Mouse (Mus musculus) G1E-ER4 (cell line): Measurements from ENCODE around the gene Mr1. TPM values are rescaled to one million over a fixed set of nuclear protein-coding genes. Genes with fewer than 3 reads are reported as not detected.

Experiments used
- GATA1 ChIP-seq: IDR thresholded peaks from one replicate; pipeline ENCODE4 v1.8.0; 2012; ENCODE audit warnings: low read length, inconsistent platforms
- polyA plus RNA-seq: library from polyadenylated mRNA; stranded (reverse); fragments of >175 nt; gene quantifications from 2 replicates; pipeline ENCODE4 v1.2.3, GENCODE M21; 2012

The Mr1 gene
- polyA plus RNA-seq: 0.18 and 0.25 TPM in 2 replicates

DNA sequence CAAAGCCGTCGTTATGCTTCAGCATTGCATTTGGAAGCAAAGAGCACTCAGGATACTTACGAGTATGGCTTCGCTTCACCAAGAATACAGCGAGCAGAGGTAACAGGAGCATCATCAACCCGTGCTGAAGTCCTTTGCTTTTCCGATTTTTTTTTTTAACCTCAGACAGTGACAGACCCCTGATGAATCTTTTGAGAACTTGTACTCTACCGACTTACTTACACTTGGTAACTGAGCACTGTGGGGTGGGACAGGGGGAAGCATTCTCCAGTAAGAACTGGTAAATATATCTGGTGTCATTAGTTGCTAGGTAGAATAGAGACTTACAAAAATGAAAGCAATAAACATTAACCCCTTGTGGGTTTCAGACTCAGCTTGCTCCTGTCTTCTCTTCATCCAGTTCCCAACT lies at the start of gene Mr1:
Gene Mr1, minus strand, starts transcription at position 243 of the 409 bp plus-strand sequence.
- no peak for TF ChIP-seq GATA1

DNA sequence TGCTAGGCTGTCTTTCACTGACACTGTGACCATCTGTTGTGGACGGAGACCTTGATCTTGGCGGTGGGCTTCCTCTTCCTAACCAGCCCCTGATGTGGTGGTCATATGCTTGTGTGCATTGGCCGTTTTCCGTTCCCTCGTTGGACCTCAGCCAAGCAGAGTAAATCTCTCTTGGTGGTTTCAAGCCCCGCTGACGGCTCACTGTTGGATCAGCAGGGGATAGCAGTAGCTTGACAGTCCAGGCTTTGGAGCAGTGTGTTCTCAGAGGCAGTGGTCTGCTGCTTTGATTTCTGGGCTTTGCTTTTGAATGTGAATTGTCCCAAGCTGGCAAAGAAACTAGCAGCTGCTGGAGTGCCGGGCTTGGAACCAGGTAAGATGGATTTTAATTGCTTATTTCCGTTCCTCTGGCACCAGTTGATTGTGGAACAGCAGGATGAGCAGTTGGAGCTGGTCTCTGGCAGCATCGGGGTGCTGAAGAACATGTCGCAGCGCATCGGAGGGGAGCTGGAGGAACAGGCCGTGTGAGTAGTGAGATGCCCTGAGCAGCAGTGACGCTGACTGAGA lies 46.3 kb upstream of the Mr1 start:
- no peak for TF ChIP-seq GATA1

DNA sequence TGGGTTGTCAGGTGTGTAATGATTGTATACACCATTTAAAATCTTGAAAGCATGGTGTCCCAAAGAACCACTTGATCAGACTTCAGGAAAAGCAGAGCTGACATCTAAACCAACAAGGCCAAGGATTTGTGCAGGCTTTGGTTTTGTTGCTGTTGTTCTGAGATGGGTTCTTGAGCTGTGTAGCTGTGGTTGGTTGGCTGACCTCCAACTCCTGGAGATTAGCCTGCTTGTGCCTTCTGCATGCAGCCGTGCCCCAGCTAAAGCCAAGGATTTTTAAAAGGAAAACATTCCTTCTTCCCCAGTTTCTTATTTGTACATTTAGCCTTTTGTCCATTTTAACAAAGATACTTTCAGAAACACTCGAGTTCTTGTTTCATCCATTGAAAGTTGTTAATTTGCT lies 45.1 kb upstream of the Mr1 start:
- no peak for TF ChIP-seq GATA1

DNA sequence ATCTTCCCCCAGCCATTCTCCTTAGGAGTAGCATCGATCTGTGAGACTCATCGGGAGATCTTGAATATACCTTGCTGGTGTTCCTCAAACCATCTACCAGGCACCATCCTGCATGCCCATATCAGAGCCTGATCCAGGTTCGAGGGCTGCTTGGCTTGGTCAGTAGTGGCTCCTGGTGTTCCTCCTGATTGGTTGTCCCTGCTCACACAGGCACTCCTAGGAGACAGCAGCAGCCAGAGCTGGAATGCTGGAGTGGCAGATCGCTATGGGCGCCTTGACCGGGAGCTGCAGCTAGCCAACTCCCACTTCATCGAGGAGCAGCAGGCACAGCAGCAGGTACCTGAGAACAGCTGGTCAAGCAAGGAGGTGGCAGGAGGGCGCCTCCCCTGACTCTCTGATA lies 44.6 kb upstream of the Mr1 start:
- no peak for TF ChIP-seq GATA1

DNA sequence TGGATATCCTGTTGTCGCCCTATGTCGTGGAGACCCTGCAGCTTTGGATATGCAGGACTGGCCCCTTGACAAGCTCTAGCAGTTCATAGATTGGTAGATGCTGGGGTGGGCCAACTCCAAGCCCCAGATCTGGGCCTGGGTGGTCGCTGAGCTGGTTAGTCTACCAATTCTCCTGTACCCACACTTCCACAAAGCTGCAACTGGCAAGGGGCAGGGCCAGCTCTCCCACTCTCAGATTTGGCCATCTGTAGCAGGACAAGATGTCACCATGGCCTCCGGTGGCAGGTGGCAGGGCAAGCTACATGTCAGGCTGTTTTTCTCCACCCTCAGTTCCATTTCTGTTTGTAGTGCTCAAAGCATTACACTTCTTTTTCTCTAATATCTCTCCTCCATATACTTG lies 42.0 kb upstream of the Mr1 start:
- no peak for TF ChIP-seq GATA1

DNA sequence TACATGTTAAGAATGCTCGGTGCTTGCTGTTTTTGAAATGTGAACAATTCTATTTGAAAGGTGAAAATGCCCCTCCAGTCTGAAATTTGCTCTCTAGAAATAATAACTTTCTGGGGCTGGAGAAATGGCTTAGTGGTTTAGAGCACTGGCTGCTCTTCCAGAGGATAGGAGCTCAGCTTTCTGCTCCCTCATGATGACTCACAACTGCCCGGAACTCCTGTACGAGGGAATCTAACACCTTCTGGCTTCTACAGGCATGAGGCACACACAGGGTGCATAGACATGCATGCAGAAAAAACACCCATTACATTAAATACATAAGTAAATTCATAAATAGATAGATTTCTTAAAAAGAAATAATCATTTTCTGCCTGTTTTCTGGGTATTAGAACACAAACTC lies 37.6 kb upstream of the Mr1 start:
- TF ChIP-seq GATA1: no peak

DNA sequence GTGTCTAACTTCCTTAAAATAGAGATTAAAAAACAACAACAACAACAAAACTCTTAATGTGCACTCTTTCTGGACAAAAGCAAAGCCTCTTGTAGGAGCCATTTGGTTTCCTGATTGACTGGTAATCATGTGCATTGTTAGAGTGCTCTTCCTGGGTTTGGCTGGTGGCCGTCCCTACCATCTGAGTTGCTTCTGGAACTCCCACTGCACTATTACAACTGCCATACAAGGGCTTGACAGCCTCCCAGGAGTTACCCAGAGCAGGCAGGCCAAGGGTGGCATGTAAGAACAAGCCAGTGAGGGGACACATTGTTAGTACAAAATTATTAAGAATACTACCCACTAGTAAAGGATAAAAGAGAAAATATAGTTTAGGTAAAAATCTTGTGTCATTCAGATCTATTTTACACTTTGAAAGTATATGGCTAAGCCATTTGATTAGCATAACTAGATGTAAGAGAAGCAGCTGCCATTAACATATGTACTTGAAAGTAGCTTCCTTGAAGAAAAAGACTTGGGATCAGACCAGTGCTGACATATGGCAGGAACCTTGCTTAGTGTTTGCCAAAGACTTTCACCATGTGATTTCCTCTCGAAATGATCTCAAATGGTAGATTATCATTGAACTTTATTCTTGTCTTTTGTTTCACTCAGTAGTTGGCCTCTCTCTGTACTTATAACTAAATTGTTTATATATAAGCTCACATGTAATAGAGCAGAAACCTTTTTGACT lies 31.7 kb upstream of the Mr1 start:
- TF ChIP-seq GATA1: no peak

DNA sequence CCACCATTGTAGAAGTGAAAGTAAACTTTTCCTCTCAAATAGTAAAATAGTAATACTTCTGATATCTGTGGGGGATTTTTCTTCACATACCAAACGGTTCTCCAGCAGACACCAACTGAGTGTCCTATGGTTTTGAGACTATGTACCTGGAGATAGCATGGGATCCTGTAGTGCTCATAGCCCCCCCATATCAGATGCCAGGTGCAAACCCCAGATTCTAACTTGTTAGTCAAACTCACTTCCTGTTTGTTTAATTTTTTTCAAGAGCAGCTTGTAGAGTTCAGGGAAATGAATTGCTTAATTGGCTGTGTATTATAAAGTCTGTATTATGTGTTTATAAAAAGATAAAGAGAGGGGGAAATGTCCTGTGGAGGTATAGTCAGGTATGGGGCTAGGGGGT lies 27.8 kb upstream of the Mr1 start:
- no peak for TF ChIP-seq GATA1

DNA sequence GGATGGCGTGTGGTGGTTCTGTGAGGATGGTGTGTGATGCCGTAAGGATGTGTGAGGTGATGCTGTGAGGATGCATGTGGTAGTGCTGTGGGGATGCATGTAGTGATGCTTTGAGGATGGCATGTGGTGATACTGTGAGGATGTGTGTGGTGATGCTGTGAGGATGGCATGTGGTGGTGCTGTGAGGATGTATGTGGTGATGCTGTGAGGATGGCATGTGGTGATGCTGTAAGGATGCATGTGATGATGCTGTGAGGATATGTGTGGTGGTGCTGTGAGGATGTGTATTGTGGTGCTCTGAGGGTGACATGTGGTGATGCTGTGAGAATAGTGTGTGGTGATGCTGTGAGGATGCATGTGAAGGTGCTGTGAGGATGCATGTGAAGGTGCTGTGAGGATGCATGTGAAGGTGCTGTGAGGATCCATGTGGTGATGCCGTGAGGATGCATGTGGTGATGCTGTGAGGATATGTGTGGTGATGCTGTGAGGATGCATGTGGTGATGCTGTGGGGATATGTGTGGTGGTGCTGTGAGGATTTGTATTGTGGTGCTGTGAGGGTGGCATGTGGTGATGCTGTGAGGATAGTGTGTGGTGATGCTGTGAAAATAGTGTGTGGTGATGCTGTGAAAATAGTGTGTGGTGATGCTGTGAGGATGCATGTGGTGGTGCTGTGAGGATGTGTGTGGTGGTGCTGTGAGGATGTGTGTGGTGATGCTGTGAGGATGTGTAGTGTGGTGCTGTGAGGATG lies 26.5 kb upstream of the Mr1 start:
- TF ChIP-seq GATA1: no peak

DNA sequence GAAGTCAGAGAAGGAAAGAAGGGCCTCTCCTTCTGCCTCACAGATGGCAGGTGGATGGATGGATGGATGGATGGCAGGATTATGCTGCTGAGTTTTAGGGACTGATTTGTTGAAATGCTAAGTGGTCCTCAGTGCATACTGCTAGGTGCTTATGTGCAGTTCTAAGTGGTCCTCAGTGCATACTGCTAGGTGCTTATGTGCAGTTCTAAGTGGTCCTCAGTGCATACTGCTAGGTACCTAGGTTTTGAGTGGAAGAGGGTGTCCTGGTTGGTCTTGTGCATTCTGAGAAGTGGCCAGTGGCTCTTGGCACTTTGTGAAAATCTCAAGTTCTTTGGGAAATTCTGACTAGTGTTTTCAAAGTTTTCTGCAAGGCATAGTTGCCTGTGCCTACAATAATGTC lies 23.3 kb upstream of the Mr1 start:
- no peak for TF ChIP-seq GATA1

DNA sequence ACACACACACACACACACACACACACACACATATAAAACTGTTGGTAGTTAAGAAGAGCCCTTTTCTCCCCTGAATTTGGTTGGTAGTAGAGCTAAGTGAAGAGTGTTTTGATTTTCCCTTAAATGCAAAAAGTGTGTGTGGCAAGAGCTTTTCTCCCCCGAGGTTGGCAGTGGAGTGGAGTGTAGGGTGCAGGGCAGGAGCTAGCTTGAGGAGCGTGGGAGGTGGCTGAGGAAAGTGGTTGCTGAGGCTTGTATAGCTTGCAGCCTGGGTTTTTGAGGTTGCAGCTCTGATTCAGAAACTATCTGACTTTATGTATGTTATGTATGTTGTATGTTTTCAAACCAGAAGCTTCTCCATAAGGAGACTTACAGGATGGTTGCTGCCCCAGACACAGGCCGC lies 20.8 kb upstream of the Mr1 start:
- TF ChIP-seq GATA1: no peak

DNA sequence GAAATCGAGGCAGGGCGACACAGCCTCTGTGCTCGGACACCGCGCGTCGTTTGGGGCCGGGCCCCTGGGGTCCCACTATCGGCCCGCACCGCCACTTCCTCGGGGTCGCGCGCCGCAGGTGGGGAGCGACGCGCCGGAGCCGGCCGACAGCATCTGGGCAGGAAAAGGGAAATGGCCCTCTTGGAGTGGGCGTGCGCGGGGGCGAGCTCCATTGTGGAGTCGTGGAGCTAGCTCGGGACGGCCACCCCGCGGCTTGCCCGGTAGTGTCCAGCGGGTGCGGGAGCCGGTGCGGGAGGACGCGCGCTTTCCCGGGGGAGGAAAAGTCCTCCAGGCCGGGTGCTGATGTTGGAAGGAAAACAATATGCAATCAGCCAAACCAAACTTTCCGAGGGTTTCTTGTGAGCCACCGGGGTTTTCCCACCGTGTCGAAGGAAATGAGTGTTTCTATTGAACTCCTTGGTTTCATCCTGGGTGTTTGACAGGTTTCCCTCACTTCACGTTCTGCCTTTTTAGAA lies 12.4 kb upstream of the Mr1 start:
- TF ChIP-seq GATA1: no peak

DNA sequence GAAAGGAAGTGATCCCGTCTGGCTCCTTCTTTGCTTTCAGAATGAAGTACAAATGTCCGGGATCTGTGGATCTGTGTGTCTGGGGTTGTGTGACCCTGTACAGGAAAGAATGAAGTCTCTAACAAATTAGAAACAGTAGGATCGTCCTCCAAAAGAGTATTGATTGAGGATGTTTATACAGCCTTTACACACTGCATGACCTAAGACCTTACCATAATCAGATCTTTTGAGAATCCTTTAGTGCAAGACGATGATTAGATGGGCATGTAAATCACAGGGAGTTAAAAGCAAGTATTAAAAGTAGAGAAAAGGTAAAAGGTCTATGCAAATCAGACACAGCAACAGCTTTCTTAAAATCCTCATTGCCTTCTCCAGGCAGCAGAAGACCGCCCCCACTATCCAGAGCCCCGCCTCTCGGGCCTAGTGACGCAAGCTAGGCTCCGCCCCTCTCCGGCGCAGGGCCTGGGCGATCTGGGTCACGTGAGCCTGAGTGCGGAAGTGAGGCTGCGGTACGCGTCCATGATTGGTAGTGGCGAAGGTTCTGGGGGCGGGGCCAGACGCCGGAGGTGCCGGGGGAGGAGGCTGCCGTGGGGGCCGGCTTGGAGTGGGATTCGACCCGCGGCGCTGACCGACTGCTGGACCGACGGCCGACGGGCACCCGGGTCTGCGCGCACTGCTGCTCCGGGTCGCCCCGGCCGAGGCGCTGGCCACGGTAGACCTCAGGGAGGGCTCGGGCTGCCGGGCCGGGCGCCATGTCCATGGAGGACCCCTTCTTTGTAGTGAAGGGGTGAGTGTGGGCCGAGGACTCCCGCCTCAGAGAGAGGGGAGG lies 11.7 kb upstream of the Mr1 start, which contains the start of gene Stx6:
Gene Stx6, plus strand, starts transcription at position 575 of the 829 bp plus-strand sequence.
- TF ChIP-seq GATA1: no peak

DNA sequence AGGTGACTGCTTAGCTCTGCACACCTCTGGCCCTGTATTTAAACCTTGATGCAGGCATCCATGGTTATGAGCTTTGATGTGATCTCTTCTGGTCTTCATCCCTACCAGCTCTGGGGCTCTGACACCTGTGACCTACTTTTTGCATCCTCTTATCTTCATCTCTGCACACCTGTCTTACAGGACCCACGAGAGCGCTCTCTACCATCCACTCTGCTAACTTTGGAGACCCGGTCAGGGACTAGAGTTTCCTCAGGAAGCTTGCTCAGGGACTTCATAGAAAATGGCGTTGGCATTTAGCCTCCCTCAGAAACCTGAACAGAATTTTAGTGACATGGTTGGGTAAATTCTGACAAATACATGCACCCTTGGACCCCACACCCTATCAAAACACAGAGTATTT lies 7.3 kb upstream of the Mr1 start:
- no peak for TF ChIP-seq GATA1

DNA sequence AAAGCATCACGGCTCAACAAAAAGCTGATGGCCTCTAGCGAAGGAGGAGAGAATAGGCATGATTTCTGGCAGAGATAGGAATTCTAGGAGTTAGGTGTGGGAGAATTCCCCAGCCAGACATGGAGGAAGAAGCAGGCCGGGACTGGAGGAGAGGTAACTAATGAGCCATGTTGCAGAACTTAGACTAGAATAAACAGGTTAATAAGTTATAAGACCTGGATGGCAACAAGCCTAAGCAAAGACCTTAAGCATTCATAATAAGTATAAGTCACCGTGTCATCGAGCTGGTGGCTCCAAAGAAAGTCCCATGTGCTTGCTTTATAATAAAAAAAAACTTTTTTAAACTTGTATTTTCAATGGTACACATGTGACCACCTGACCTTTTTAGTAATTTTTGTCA lies 4.2 kb upstream of the Mr1 start:
- no peak for TF ChIP-seq GATA1

DNA sequence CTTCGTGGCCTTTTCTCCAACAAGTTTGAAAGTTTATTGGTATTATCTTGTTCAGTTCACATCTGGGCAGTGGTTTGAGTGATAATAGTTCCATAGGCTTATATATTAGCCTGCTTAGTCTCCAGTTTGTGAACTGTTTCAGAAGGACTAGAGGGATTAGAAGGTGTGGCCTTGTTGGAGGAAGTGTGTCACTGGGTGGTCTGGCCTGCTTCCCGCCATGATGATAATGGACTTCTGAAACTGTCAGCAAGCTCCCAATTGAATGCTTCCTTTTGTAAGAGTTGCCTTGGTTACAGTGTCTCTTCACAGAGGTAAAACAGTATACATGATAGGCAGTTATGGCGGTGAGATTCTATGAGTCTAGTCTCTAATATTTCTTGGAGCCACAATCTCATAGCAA lies 2.8 kb upstream of the Mr1 start:
- no peak for TF ChIP-seq GATA1
